Mouse (Mus musculus): Measurements from ENCODE around the gene Vmn1r223. TPM values are rescaled to one million over a fixed set of nuclear protein-coding genes. Genes with fewer than 3 reads are reported as not detected.
A peak's percentile ranks its signal among the peaks of the same experiment; 100 is the strongest.

The Vmn1r223 gene
- total and polyA plus RNA-seq, 2 experiments from 2014 or later: not detected

- no peaks in the 10 kb centered on the region for H3K36me3 ChIP-seq (replicated peaks; ENCODE audit: control insufficient read depth, insufficient read depth, low read length)
- no peak overlapping the region for H3K27ac ChIP-seq (ENCODE audit: low read depth)
- H3K9me3 ChIP-seq (replicated peaks; ENCODE audit: control insufficient read depth, low read length): no peaks in the 10 kb centered on the region
- no peak for ATAC-seq (ENCODE audit: insufficient read depth, low read depth)
- WGBS: 6% methylated on average over 22 of the region's 22 CpGs
- H3K4me1 ChIP-seq (ENCODE audit: control insufficient read depth, insufficient read depth): 0 out of 2 replicates have a peak, but pooled peaks cover 7% of the 10 kb centered on the region
- H3K9ac ChIP-seq (replicated peaks; ENCODE audit: low read depth, low read length): no peak overlapping the region
- H3K4me3 ChIP-seq (ENCODE audit: low read depth, low read length): peak overlapping the region; percentile 43
- TF ChIP-seq CTCF (IDR thresholded peaks at IDR 0.05; ENCODE audit: low read depth) (no peak), EP300 (IDR thresholded peaks at IDR 0.05; ENCODE audit: low read depth) (no peak)
- H3K27me3 ChIP-seq (ENCODE audit: control insufficient read depth, insufficient read depth, low read length): peaks cover 21% of the 10 kb centered on the region; the same call in 1 of the 2 replicates
- H3K4me2 ChIP-seq (ENCODE audit: low read depth, low read length): peak overlapping the region; percentile 67
- DNase-seq (ENCODE audit: low spot score): no peak
Observed at GRCm38 (mm10) chr13:23285191-23285920, 38.4 kb downstream of the Vmn1r223 start.

GRCm38 (mm10) chr13:23285921-23286720 lies 39.2 kb downstream of the Vmn1r223 start:
- DNase-seq (ENCODE audit: low spot score): no peak
- WGBS: under 1% methylated on average over 35 of the region's 35 CpGs
- Histone ChIP-seq H3K4me2 (ENCODE audit: low read depth, low read length) (peak overlapping the region; percentile 67), H3K27me3 (ENCODE audit: control insufficient read depth, insufficient read depth, low read length) (peaks cover 21% of the 10 kb centered on the region; the same call in 1 of the 2 replicates), H3K27ac (ENCODE audit: low read depth) (no peak overlapping the region), H3K9me3 (replicated peaks; ENCODE audit: control insufficient read depth, low read length) (no peaks in the 10 kb centered on the region), H3K36me3 (replicated peaks; ENCODE audit: control insufficient read depth, insufficient read depth, low read length) (no peaks in the 10 kb centered on the region), H3K4me1 (ENCODE audit: control insufficient read depth, insufficient read depth) (0 out of 2 replicates have a peak, but pooled peaks cover 7% of the 10 kb centered on the region), H3K9ac (replicated peaks; ENCODE audit: low read depth, low read length) (no peak overlapping the region), H3K4me3 (ENCODE audit: low read depth, low read length) (peak overlapping the region; percentile 43)
- ATAC-seq (ENCODE audit: insufficient read depth, low read depth): no peak
- TF ChIP-seq CTCF (IDR thresholded peaks at IDR 0.05; ENCODE audit: low read depth) (no peak), EP300 (IDR thresholded peaks at IDR 0.05; ENCODE audit: low read depth) (no peak)

- under 1% methylated on average over 19 of the region's 19 CpGs for WGBS
- DNase-seq (ENCODE audit: low spot score): no peak
- H3K4me2 ChIP-seq (ENCODE audit: low read depth, low read length): peak overlapping the region; percentile 67
- H3K4me1 ChIP-seq (ENCODE audit: control insufficient read depth, insufficient read depth): 0 out of 2 replicates have a peak, but pooled peaks cover 7% of the 10 kb centered on the region
- no peak overlapping the region for H3K9ac ChIP-seq (replicated peaks; ENCODE audit: low read depth, low read length)
- H3K36me3 ChIP-seq (replicated peaks; ENCODE audit: control insufficient read depth, insufficient read depth, low read length): no peaks in the 10 kb centered on the region
- H3K4me3 ChIP-seq (ENCODE audit: low read depth, low read length): peak overlapping the region; percentile 43
- peaks cover 21% of the 10 kb centered on the region; the same call in 1 of the 2 replicates for H3K27me3 ChIP-seq (ENCODE audit: control insufficient read depth, insufficient read depth, low read length)
- TF ChIP-seq CTCF (IDR thresholded peaks at IDR 0.05; ENCODE audit: low read depth) (no peak), EP300 (IDR thresholded peaks at IDR 0.05; ENCODE audit: low read depth) (no peak)
- H3K9me3 ChIP-seq (replicated peaks; ENCODE audit: control insufficient read depth, low read length): no peaks in the 10 kb centered on the region
- no peak overlapping the region for H3K27ac ChIP-seq (ENCODE audit: low read depth)
- no peak; the same call in 1 of the 2 replicates for ATAC-seq (ENCODE audit: insufficient read depth, low read depth)
Observed at GRCm38 (mm10) chr13:23286721-23287362, 39.9 kb downstream of the Vmn1r223 start.

- H3K9ac ChIP-seq (replicated peaks; ENCODE audit: low read depth, low read length): no peak overlapping the region
- no peaks in the 10 kb centered on the region for H3K36me3 ChIP-seq (replicated peaks; ENCODE audit: control insufficient read depth, insufficient read depth, low read length)
- peaks cover 28% of the 10 kb centered on the region for H3K27me3 ChIP-seq (ENCODE audit: control insufficient read depth, insufficient read depth, low read length)
- no peak overlapping the region for H3K27ac ChIP-seq (ENCODE audit: low read depth)
- DNase-seq (ENCODE audit: low spot score) (no peak), ATAC-seq (ENCODE audit: insufficient read depth, low read depth) (no peak)
- H3K4me3 ChIP-seq (ENCODE audit: low read depth, low read length): no peak overlapping the region
- H3K9me3 ChIP-seq (replicated peaks; ENCODE audit: control insufficient read depth, low read length): no peaks in the 10 kb centered on the region
- WGBS: 8% methylated on average over 5 of the region's 5 CpGs
- peak; percentile 34 for TF ChIP-seq CTCF (IDR thresholded peaks at IDR 0.05; ENCODE audit: low read depth)
- TF ChIP-seq EP300 (IDR thresholded peaks at IDR 0.05; ENCODE audit: low read depth): no peak
- no peaks in the 10 kb centered on the region for H3K4me1 ChIP-seq (ENCODE audit: control insufficient read depth, insufficient read depth)
- no peak overlapping the region for H3K4me2 ChIP-seq (ENCODE audit: low read depth, low read length)
Observed at GRCm38 (mm10) chr13:23297737-23298136, 50.8 kb downstream of the Vmn1r223 start.
